Mouse (Mus musculus): ENCODE measurements around the gene Fxyd5.
A peak's percentile ranks its signal among the peaks of the same experiment; 100 is the strongest.

The Fxyd5 gene

GRCm38 (mm10) chr7:31040281-31041022, 1.8 kb downstream of the Fxyd5 start:
- DNase-seq (ENCODE audit: low spot score), result no peak

GRCm38 (mm10) chr7:31039011-31039410, 3.3 kb downstream of the Fxyd5 start:
- no peak for DNase-seq (ENCODE audit: low spot score)

- no peak for DNase-seq (ENCODE audit: low spot score)
Observed at GRCm38 (mm10) chr7:31037675-31038074, 4.6 kb downstream of the Fxyd5 start.

GRCm38 (mm10) chr7:31036917-31037316, 5.4 kb downstream of the Fxyd5 start:
- no peak for DNase-seq (ENCODE audit: low spot score)

- no peak for DNase-seq (ENCODE audit: low spot score)
Observed at GRCm38 (mm10) chr7:31035291-31035690, 7.0 kb downstream of the Fxyd5 start.

GRCm38 (mm10) chr7:31034789-31035188, 7.5 kb downstream of the Fxyd5 start:
- no peak for DNase-seq (ENCODE audit: low spot score)

GRCm38 (mm10) chr7:31033409-31034165, 8.7 kb downstream of the Fxyd5 start:
- DNase-seq (ENCODE audit: low spot score), result peak; percentile 23

- DNase-seq (ENCODE audit: low spot score), result no peak
Observed at GRCm38 (mm10) chr7:31031731-31032130, 10.6 kb downstream of the Fxyd5 start.

GRCm38 (mm10) chr7:31030717-31031116, 11.6 kb downstream of the Fxyd5 start:
- DNase-seq (ENCODE audit: low spot score), result no peak

- DNase-seq (ENCODE audit: low spot score), result no peak
Observed at GRCm38 (mm10) chr7:31028609-31029008, 13.7 kb downstream of the Fxyd5 start.

GRCm38 (mm10) chr7:31017104-31017901, 25.0 kb downstream of the Fxyd5 start:
- DNase-seq (ENCODE audit: low spot score), result no peak

- no peak for DNase-seq (ENCODE audit: low spot score)
Observed at GRCm38 (mm10) chr7:31012971-31013370, 29.3 kb downstream of the Fxyd5 start.

- DNase-seq (ENCODE audit: low spot score), result no peak
Observed at GRCm38 (mm10) chr7:31008889-31009288, 33.4 kb downstream of the Fxyd5 start.

- no peak for DNase-seq (ENCODE audit: low spot score)
Observed at GRCm38 (mm10) chr7:31008175-31008574, 34.1 kb downstream of the Fxyd5 start.

GRCm38 (mm10) chr7:31007775-31008174, 34.5 kb downstream of the Fxyd5 start:
- DNase-seq (ENCODE audit: low spot score), result no peak

GRCm38 (mm10) chr7:31002650-31003049, 39.6 kb downstream of the Fxyd5 start:
- DNase-seq (ENCODE audit: low spot score), result peak; percentile 25

GRCm38 (mm10) chr7:31000505-31001020, 41.7 kb downstream of the Fxyd5 start:
- DNase-seq (ENCODE audit: low spot score), result peak; percentile 10

- no peak for DNase-seq (ENCODE audit: low spot score)
Observed at GRCm38 (mm10) chr7:30996491-30996890, 45.8 kb downstream of the Fxyd5 start.

- DNase-seq (ENCODE audit: low spot score), result no peak
Observed at GRCm38 (mm10) chr7:30993986-30994385, 48.3 kb downstream of the Fxyd5 start.

GRCm38 (mm10) chr7:30992148-30992547, 50.1 kb downstream of the Fxyd5 start:
- DNase-seq (ENCODE audit: low spot score), result no peak

- no peak for DNase-seq (ENCODE audit: low spot score)
Observed at GRCm38 (mm10) chr7:30988519-30989162, 53.6 kb downstream of the Fxyd5 start.

GRCm38 (mm10) chr7:30985357-30985756, 56.9 kb downstream of the Fxyd5 start:
- no peak for DNase-seq (ENCODE audit: low spot score)
